Mouse (Mus musculus): Measurements from ENCODE around the gene Oser1. TPM values are rescaled to one million over a fixed set of nuclear protein-coding genes. Genes with fewer than 3 reads are reported as not detected.
A peak's percentile ranks its signal among the peaks of the same experiment; 100 is the strongest.

The Oser1 gene
- 74.3 and 74.8 TPM in 2 replicates for polyA plus RNA-seq (2016; fragmentation: Nextera tagmentation; extraction: Ambion mirVana)

GRCm38 (mm10) chr2:163424597-163424996 is at the start of gene Oser1:
Gene Oser1 (minus strand): TSS chr2:163424697.
- Histone ChIP-seq H3K9ac (no peak within 1 kb of the TSS), H3K9me3 (no peaks in the 10 kb centered on the region), H3K4me3 (no peak within 1 kb of the TSS), H3K27ac (no peak within 1 kb of the TSS), H3K36me3 (no peaks in the 10 kb centered on the region), H3K4me1 (peaks cover 5% of the 10 kb centered on the region), H3K27me3 (replicated peaks) (no peaks in the 10 kb centered on the region), H3K4me2 (replicated peaks) (no peak within 1 kb of the TSS)
- WGBS = 78% methylated on average over 6 of the region's 6 CpGs
- no peak for ATAC-seq (ENCODE audit: low FRiP score, low read depth)

GRCm38 (mm10) chr2:163472466-163472851 is 48.0 kb upstream of the Oser1 start, which contains the start of gene Fitm2:
Gene Fitm2 (minus strand): TSS chr2:163472629.
- H3K27me3 ChIP-seq (replicated peaks) = no peaks in the 10 kb centered on the region
- no peaks in the 10 kb centered on the region for H3K9me3 ChIP-seq
- peak within 1 kb of the TSS; percentile 75 for H3K4me2 ChIP-seq (replicated peaks)
- H3K36me3 ChIP-seq = peaks cover 22% of the 10 kb centered on the region
- no peak within 1 kb of the TSS for H3K27ac ChIP-seq
- peak within 1 kb of the TSS; percentile 66 for H3K4me3 ChIP-seq
- H3K9ac ChIP-seq = peak within 1 kb of the TSS; percentile 74
- under 1% methylated on average over 30 of the region's 30 CpGs for WGBS
- H3K4me1 ChIP-seq = peaks cover 9% of the 10 kb centered on the region; the same call in 1 of the 2 replicates
- ATAC-seq (ENCODE audit: low FRiP score, low read depth) = peak; percentile 95

- ATAC-seq (ENCODE audit: low FRiP score, low read depth) = peak; percentile 65
- 5% methylated on average over 36 of the region's 36 CpGs for WGBS
These were observed 47.4 kb upstream of the Oser1 start for GRCm38 (mm10) chr2:163471710-163472465.

DNA sequence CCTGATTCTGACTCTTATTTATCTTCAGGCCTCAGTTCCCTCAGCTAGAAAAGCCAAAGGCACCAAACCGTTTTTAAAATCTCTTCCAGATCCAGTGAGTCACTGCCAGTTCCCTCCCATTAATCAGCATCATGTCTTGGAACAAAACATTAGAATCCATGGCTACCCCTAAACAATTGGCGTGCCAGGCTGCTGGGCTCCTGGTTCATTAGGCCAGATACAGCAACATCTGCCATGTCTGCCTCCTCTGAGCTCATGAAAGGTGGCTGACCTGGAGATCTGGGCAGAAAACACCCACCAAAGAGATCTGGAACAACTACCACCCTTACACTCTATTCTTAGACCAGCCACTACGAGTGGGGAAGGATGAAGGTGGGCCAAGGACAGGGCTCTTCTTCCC is 46.6 kb upstream of the Oser1 start:
- no peaks in the 10 kb centered on the region for H3K27me3 ChIP-seq (replicated peaks)
- 59% methylated on average over 3 of the region's 3 CpGs for WGBS
- H3K4me2 ChIP-seq (replicated peaks) = peak overlapping the region; percentile 75
- H3K9ac ChIP-seq = no peak overlapping the region
- H3K4me3 ChIP-seq = 0 out of 2 replicates have a peak overlapping the region, but pooled peaks have one; percentile 66
- peaks cover 22% of the 10 kb centered on the region for H3K36me3 ChIP-seq
- H3K9me3 ChIP-seq = no peaks in the 10 kb centered on the region
- ATAC-seq (ENCODE audit: low FRiP score, low read depth) = no peak
- H3K27ac ChIP-seq = no peak overlapping the region
- H3K4me1 ChIP-seq = peaks cover 9% of the 10 kb centered on the region; the same call in 1 of the 2 replicates

More at GRCm38 (mm10) chr2:163471710-163472465, 47.4 kb upstream of the Oser1 start:
- H3K4me3 ChIP-seq = peak overlapping the region; percentile 66
- H3K27me3 ChIP-seq (replicated peaks) = no peaks in the 10 kb centered on the region
- peak overlapping the region; percentile 74 for H3K9ac ChIP-seq
- no peak overlapping the region for H3K27ac ChIP-seq
- H3K36me3 ChIP-seq = peaks cover 22% of the 10 kb centered on the region
- H3K4me2 ChIP-seq (replicated peaks) = peak overlapping the region; percentile 75
- H3K9me3 ChIP-seq = no peaks in the 10 kb centered on the region
- peaks cover 9% of the 10 kb centered on the region; the same call in 1 of the 2 replicates for H3K4me1 ChIP-seq

DNA sequence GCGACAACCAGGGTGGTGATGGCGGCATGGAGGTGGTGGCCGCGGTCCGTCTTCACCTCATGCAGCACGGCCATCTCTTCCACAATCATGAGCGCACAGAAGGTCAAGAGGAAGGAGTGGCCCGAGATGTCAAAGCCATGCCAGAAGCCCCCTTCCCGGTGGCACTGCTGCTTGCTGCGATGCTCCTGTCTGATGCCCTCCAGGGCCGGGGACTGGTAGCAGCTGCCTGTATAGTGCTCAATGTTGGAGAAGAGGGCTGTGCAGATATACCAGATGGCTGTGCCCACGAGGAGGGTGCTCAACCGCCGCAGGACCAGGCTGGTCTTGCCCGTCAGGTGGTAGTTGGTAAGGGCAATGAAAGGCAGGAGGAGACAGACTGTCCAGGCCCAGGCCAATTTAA is 45.2 kb upstream of the Oser1 start:
- Histone ChIP-seq H3K27me3 (replicated peaks) (no peaks in the 10 kb centered on the region), H3K4me2 (replicated peaks) (no peak overlapping the region), H3K9me3 (no peaks in the 10 kb centered on the region), H3K36me3 (peaks cover 22% of the 10 kb centered on the region), H3K9ac (no peak overlapping the region), H3K4me3 (no peak overlapping the region), H3K4me1 (peaks cover 9% of the 10 kb centered on the region; the same call in 1 of the 2 replicates), H3K27ac (no peak overlapping the region)
- no peak for ATAC-seq (ENCODE audit: low FRiP score, low read depth)
- WGBS = 94% methylated on average over 15 of the region's 15 CpGs

GRCm38 (mm10) chr2:163468866-163469265 is 44.4 kb upstream of the Oser1 start:
- no peaks in the 10 kb centered on the region for H3K9me3 ChIP-seq
- no peak overlapping the region for H3K9ac ChIP-seq
- H3K4me2 ChIP-seq (replicated peaks) = no peak overlapping the region
- H3K36me3 ChIP-seq = peaks cover 22% of the 10 kb centered on the region
- no peaks in the 10 kb centered on the region for H3K27me3 ChIP-seq (replicated peaks)
- H3K4me3 ChIP-seq = no peak overlapping the region
- 92% methylated on average over 6 of the region's 6 CpGs for WGBS
- no peak overlapping the region for H3K27ac ChIP-seq
- no peak for ATAC-seq (ENCODE audit: low FRiP score, low read depth)
- peaks cover 9% of the 10 kb centered on the region; the same call in 1 of the 2 replicates for H3K4me1 ChIP-seq

DNA sequence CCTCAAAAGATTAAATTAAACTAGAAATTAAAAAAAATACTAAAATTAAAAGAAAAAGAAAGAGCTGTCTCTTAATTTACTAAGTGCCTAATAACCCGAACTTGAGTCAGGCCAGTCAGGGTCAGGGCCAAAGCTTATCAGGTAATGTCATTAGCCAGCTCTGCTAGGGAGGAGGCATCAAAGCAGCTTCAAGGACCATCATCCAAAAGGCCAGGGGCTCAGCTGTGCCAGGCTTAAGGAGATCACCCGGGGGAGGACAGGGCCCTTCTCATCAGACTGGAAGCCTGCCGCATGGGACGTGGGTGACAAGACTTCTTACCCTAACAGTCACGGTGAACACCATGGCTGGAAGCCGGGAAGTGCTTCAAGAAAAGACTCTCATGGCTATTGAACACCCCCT is 43.1 kb upstream of the Oser1 start:
- no peaks in the 10 kb centered on the region for H3K27me3 ChIP-seq (replicated peaks)
- WGBS = 94% methylated on average over 6 of the region's 6 CpGs
- peaks cover 22% of the 10 kb centered on the region for H3K36me3 ChIP-seq
- ATAC-seq (ENCODE audit: low FRiP score, low read depth) = no peak
- no peak overlapping the region for H3K27ac ChIP-seq
- peaks cover 9% of the 10 kb centered on the region; the same call in 1 of the 2 replicates for H3K4me1 ChIP-seq
- no peak overlapping the region for H3K4me2 ChIP-seq (replicated peaks)
- H3K4me3 ChIP-seq = no peak overlapping the region
- H3K9ac ChIP-seq = no peak overlapping the region
- H3K9me3 ChIP-seq = no peaks in the 10 kb centered on the region

DNA sequence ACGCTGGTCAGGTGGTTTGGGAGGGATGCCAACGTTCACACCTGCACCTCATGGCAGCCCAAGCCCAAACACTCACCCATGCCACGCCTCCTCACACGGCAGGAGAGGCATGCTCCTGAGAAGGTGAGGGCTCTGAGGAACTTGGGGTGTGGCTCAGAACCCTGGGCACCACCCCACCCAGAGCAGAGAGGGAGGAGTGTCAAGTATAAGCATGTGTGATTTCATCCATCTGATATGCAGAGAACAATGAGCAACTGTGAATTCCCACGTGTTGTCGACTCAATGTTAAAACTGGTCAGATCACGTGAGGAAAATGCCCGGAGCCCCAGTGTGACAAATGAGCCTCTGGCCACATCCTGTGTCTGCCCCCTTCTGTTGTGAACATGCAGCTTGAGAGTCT is 42.3 kb upstream of the Oser1 start:
- 78% methylated on average over 8 of the region's 8 CpGs for WGBS
- Histone ChIP-seq H3K9ac (no peak overlapping the region), H3K36me3 (peaks cover 22% of the 10 kb centered on the region), H3K4me1 (peaks cover 8% of the 10 kb centered on the region; the same call in 1 of the 2 replicates), H3K4me2 (replicated peaks) (no peak overlapping the region), H3K27ac (no peak overlapping the region), H3K27me3 (replicated peaks) (no peaks in the 10 kb centered on the region), H3K9me3 (no peaks in the 10 kb centered on the region), H3K4me3 (no peak overlapping the region)
- no peak for ATAC-seq (ENCODE audit: low FRiP score, low read depth)

DNA sequence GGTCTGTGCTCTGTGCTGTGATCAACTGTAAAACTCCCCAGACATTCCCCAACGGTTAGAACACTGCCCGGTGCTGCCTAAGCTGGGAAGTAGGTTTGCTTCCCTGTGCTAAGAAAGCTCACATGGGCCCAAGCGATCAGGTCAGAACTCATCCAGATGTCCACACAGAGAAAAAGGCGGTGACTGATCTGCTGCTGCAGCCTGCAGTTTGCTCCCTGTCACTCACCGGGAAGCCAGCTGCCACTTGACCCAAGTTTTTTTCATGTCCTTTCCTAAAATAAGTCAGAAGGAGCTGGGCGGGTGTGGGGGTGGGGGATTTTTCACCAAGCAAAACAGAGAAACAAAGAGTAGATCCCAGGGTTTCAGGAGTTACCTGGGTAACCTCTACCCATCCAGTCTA is 40.1 kb upstream of the Oser1 start:
- 79% methylated on average over 6 of the region's 6 CpGs for WGBS
- no peak overlapping the region for H3K4me2 ChIP-seq (replicated peaks)

GRCm38 (mm10) chr2:163463998-163464397 is 39.5 kb upstream of the Oser1 start:
- no peaks in the 10 kb centered on the region for H3K9me3 ChIP-seq
- no peak overlapping the region for H3K4me3 ChIP-seq
- 88% methylated on average over 4 of the region's 4 CpGs for WGBS
- H3K27me3 ChIP-seq (replicated peaks) = no peaks in the 10 kb centered on the region; the same call in 1 of the 2 replicates
- H3K9ac ChIP-seq = no peak overlapping the region
- no peak overlapping the region for H3K4me2 ChIP-seq (replicated peaks)
- no peaks in the 10 kb centered on the region for H3K4me1 ChIP-seq
- no peak for ATAC-seq (ENCODE audit: low FRiP score, low read depth)
- H3K27ac ChIP-seq = no peak overlapping the region
- H3K36me3 ChIP-seq = peaks cover 12% of the 10 kb centered on the region; the same call in 1 of the 2 replicates

More for the DNA sequence above, 40.1 kb upstream of the Oser1 start:
- no peak overlapping the region for H3K9ac ChIP-seq
- H3K36me3 ChIP-seq = peaks cover 18% of the 10 kb centered on the region
- H3K27ac ChIP-seq = no peak overlapping the region
- no peak overlapping the region for H3K4me3 ChIP-seq
- no peaks in the 10 kb centered on the region for H3K9me3 ChIP-seq
- ATAC-seq (ENCODE audit: low FRiP score, low read depth) = no peak
- no peaks in the 10 kb centered on the region for H3K4me1 ChIP-seq
- no peaks in the 10 kb centered on the region; the same call in 1 of the 2 replicates for H3K27me3 ChIP-seq (replicated peaks)

DNA sequence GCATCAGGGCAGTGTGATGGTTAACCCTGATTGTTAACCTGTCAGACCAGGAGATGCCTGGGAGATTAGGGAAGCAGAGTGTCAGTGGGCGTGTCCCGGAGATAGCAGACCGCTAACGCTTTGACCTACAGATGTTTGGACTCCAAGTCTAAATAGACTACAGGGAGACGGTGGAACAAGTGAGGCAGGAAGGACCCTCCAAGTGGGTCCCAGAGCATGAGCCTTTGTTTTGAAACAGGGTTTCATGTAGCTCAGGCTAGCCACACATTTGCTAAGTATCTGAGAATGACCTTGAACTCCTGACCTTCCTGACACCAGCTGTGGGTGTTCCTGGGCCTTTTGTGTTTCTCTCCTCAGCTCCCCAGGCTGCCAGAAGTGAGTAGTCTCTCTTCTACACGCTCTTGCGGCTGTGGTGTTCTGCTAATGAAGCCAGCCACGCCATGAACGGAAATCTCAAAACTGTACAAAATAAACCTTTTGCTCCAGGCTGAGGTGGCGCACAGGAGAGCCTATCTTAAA is 38.8 kb upstream of the Oser1 start:
- H3K4me2 ChIP-seq (replicated peaks) = no peak overlapping the region
- no peaks in the 10 kb centered on the region for H3K9me3 ChIP-seq
- no peaks in the 10 kb centered on the region; the same call in 1 of the 2 replicates for H3K27me3 ChIP-seq (replicated peaks)
- H3K36me3 ChIP-seq = peaks cover 7% of the 10 kb centered on the region; the same call in 1 of the 2 replicates
- ATAC-seq (ENCODE audit: low FRiP score, low read depth) = no peak
- H3K4me1 ChIP-seq = no peaks in the 10 kb centered on the region
- 65% methylated on average over 10 of the region's 10 CpGs for WGBS
- H3K4me3 ChIP-seq = no peak overlapping the region
- H3K27ac ChIP-seq = no peak overlapping the region
- H3K9ac ChIP-seq = no peak overlapping the region

- no peak overlapping the region for H3K27ac ChIP-seq
- no peaks in the 10 kb centered on the region for H3K9me3 ChIP-seq
- ATAC-seq (ENCODE audit: low FRiP score, low read depth) = no peak
- no peaks in the 10 kb centered on the region for H3K4me1 ChIP-seq
- H3K27me3 ChIP-seq (replicated peaks) = no peaks in the 10 kb centered on the region; the same call in 1 of the 2 replicates
- peaks cover 2% of the 10 kb centered on the region; the same call in 1 of the 2 replicates for H3K36me3 ChIP-seq
- H3K4me3 ChIP-seq = no peak overlapping the region
- no peak overlapping the region for H3K9ac ChIP-seq
- 80% methylated on average over 11 of the region's 11 CpGs for WGBS
- H3K4me2 ChIP-seq (replicated peaks) = no peak overlapping the region
These were observed 38.3 kb upstream of the Oser1 start for GRCm38 (mm10) chr2:163462801-163463200.
